Mouse (Mus musculus) right cerebral cortex, postnatal 10 days (tissue): Measurements from ENCODE around the gene Cabp4.

Experiments used
- DNase-seq, 2 experiments: peaks; one replicate each; pipeline ENCODE4 v3.0.0; 2021; ENCODE audit warnings: low spot score in 2 of 2

Cabp4 gene

GRCm38 (mm10) chr19:4164721-4165120, 20.9 kb upstream of the Cabp4 start:
- DNase-seq = no peak

GRCm38 (mm10) chr19:4164100-4164499, 20.3 kb upstream of the Cabp4 start:
- DNase-seq = no peak

- DNase-seq = no peak
Measured at GRCm38 (mm10) chr19:4163543-4163887, 19.7 kb upstream of the Cabp4 start.

- peak; percentile 98 for DNase-seq
Measured at GRCm38 (mm10) chr19:4162646-4163542, 19.1 kb upstream of the Cabp4 start, which contains the start of gene Rps6kb2. Gene Rps6kb2 (minus strand): TSS chr19:4163354.

GRCm38 (mm10) chr19:4159049-4159448, 15.2 kb upstream of the Cabp4 start:
- DNase-seq = no peak

- no peak for DNase-seq
Measured at GRCm38 (mm10) chr19:4156771-4157170, 12.9 kb upstream of the Cabp4 start.

- no peak for DNase-seq
Measured at GRCm38 (mm10) chr19:4156073-4156579, 12.3 kb upstream of the Cabp4 start.

- no peak for DNase-seq
Measured at GRCm38 (mm10) chr19:4155223-4156072, 11.6 kb upstream of the Cabp4 start.

GRCm38 (mm10) chr19:4154437-4155222, 10.8 kb upstream of the Cabp4 start:
- DNase-seq = no peak

- no peak for DNase-seq
Measured at GRCm38 (mm10) chr19:4153232-4153654, 9.4 kb upstream of the Cabp4 start, which contains the start of gene Ptprcap. Gene Ptprcap (plus strand): TSS chr19:4153604.

- DNase-seq = no peak
Measured at GRCm38 (mm10) chr19:4152445-4153231, 8.8 kb upstream of the Cabp4 start.

- no peak for DNase-seq
Measured at GRCm38 (mm10) chr19:4151898-4152297, 8.1 kb upstream of the Cabp4 start.

GRCm38 (mm10) chr19:4151488-4151860, 7.6 kb upstream of the Cabp4 start:
- no peak for DNase-seq

GRCm38 (mm10) chr19:4150567-4151487, 7.0 kb upstream of the Cabp4 start:
- DNase-seq = no peak

- DNase-seq = no peak
Measured at GRCm38 (mm10) chr19:4149764-4150461, 6.1 kb upstream of the Cabp4 start.

- no peak for DNase-seq
Measured at GRCm38 (mm10) chr19:4149283-4149682, 5.5 kb upstream of the Cabp4 start.

- DNase-seq = no peak
Measured at GRCm38 (mm10) chr19:4148819-4149218, 5.0 kb upstream of the Cabp4 start.

- DNase-seq = peak; percentile 96
Measured at GRCm38 (mm10) chr19:4148491-4148806, 4.6 kb upstream of the Cabp4 start, which contains the start of gene Coro1b. Gene Coro1b (plus strand): TSS chr19:4148619.
